ENCODE assay signal across 13 mouse cellular contexts in the genomic region with DNA sequence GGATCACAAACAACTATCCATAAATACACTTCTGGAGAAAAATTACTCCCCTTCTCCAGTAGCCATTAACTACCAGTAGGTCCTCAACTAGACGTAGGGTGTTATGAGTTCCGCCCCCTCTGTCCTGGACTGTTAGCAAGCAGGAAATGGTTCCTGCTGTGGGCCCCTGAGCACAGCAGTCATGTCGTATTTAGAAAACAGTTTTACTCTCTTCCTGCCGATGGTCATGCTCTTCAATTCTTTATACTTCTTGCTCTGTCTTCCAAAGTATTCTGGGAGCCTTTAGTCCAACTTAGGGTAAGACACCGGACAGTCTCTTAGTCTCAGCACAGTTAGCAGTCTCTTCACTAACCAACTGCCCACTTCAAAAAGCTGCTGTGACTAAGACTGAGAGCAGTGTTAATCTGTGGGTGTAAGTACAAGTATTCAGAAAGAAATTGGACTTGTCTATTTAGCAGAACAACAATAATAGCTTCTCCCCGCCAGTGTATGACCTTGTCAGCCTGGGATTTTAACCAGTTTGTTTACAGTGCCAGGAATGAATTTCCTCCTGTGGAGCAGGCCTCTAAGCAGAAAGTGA. TPM values are rescaled to one million over a fixed set of nuclear protein-coding genes. Genes with fewer than 3 reads are reported as not detected.
DNase-seq lines count a peak whose midpoint lies in the region; ATAC-seq and TF ChIP-seq lines count a peak whose summit lies in the region.
"Had no signal": no experiment of that assay in that cellular context is flagged by ENCODE, and none has a peak within 500 bp of the region (broad histone marks: within the 10 kb centered on the region; RNA-seq: fewer than 3 reads in every experiment).

No protein-coding gene starts in this region.

- H3K9me3 ChIP-seq in stomach, embryonic 14.5 days (ENCODE audit: control insufficient read depth, low read depth, low read length), result no peaks in the 10 kb centered on the region
- H3K9me3 ChIP-seq in stomach, postnatal 0 days (ENCODE audit: control insufficient read depth, low read length), result no peaks in the 10 kb centered on the region
- H3K9me3 ChIP-seq: embryonic facial prominence, embryonic 10.5 days; forebrain, embryonic 13.5 days had no signal

- 69% methylated on average over 6 of the region's 6 CpGs for WGBS in stomach, embryonic 14.5 days
- 61% methylated on average over 6 of the region's 6 CpGs for WGBS in stomach, postnatal 0 days

- H3K4me3 ChIP-seq in layer of hippocampus, adult 2 months, result no peak overlapping the region
- no peak overlapping the region for H3K4me3 ChIP-seq in stomach, embryonic 14.5 days (ENCODE audit: low read depth, low read length)
- no peak overlapping the region for H3K4me3 ChIP-seq in stomach, postnatal 0 days (ENCODE audit: low read depth, low read length)
- H3K4me3 ChIP-seq: embryonic facial prominence, embryonic 10.5 days; forebrain, embryonic 13.5 days; myocyte had no signal

- DNase-seq in frontal cortex, postnatal 14 days (ENCODE audit: low spot score in 2 of 2), result no peak
- no peak for DNase-seq in layer of hippocampus, adult 2 months (ENCODE audit: low spot score in 2 of 2)
- DNase-seq in layer of hippocampus, postnatal 10 days (ENCODE audit: low spot score in 2 of 2), result no peak
- DNase-seq in stomach, postnatal 0 days (ENCODE audit: low spot score), result no peak
- peak; percentile 45 to 70 for DNase-seq in thymus, postnatal 36 days
- no peak for DNase-seq in right cerebral cortex, adult 18-20 months
- DNase-seq: adrenal gland, postnatal 14 days; cerebellum, adult 11-12 months had no signal

- TF ChIP-seq CTCF in layer of hippocampus, adult 2 months (conservative IDR thresholded peaks at IDR 0.05), result no peak
- no peak for TF ChIP-seq CTCF in stomach, postnatal 0 days (IDR thresholded peaks at IDR 0.05; ENCODE audit: low read depth)

- no peak for TF ChIP-seq EP300 in stomach, postnatal 0 days (optimal IDR thresholded peaks at IDR 0.05)

- peak overlapping the region; percentile 74 for H3K27ac ChIP-seq in layer of hippocampus, adult 2 months
- H3K27ac ChIP-seq in stomach, embryonic 14.5 days (ENCODE audit: low read length), result peak overlapping the region; percentile 48; the same call in 1 of the 2 replicates
- no peak overlapping the region for H3K27ac ChIP-seq in stomach, postnatal 0 days (replicated peaks)
- H3K27ac ChIP-seq: embryonic facial prominence, embryonic 10.5 days; forebrain, embryonic 13.5 days had no signal

- peak; percentile 52; the same call in 1 of the 2 replicates for ATAC-seq in frontal cortex, adult (ENCODE audit: low TSS enrichment)
- no peak for ATAC-seq in stomach, embryonic 14.5 days (ENCODE audit: insufficient number of reproducible peaks, insufficient read depth, low FRiP score, low read depth)
- ATAC-seq in stomach, postnatal 0 days (ENCODE audit: low FRiP score, low TSS enrichment), result no peak
- ATAC-seq: forebrain, embryonic 13.5 days had no signal

- no peaks in the 10 kb centered on the region for H3K27me3 ChIP-seq in stomach, embryonic 14.5 days (ENCODE audit: control insufficient read depth, insufficient read depth, low read length)
- H3K27me3 ChIP-seq in stomach, postnatal 0 days (ENCODE audit: control insufficient read depth, insufficient read depth, low read length), result no peaks in the 10 kb centered on the region
- H3K27me3 ChIP-seq: forebrain, embryonic 13.5 days had no signal

- no peak overlapping the region for H3K4me2 ChIP-seq in stomach, embryonic 14.5 days (replicated peaks; ENCODE audit: low read depth, low read length)
- H3K4me2 ChIP-seq in stomach, postnatal 0 days (replicated peaks; ENCODE audit: low read depth), result no peak overlapping the region
- H3K4me2 ChIP-seq: forebrain, embryonic 13.5 days had no signal

- peaks cover 72% of the 10 kb centered on the region for H3K36me3 ChIP-seq in stomach, embryonic 14.5 days (ENCODE audit: control insufficient read depth, insufficient read depth, low read length)
- peaks cover 37% of the 10 kb centered on the region for H3K36me3 ChIP-seq in stomach, postnatal 0 days (ENCODE audit: control insufficient read depth, insufficient read depth, low read length)

- no peaks in the 10 kb centered on the region for H3K4me1 ChIP-seq in stomach, embryonic 14.5 days (ENCODE audit: control insufficient read depth, insufficient read depth, low read length)
- no peaks in the 10 kb centered on the region for H3K4me1 ChIP-seq in stomach, postnatal 0 days (replicated peaks; ENCODE audit: control insufficient read depth, insufficient read depth)
- H3K4me1 ChIP-seq: embryonic facial prominence, embryonic 10.5 days; forebrain, embryonic 13.5 days had no signal

- H3K9ac ChIP-seq in stomach, embryonic 14.5 days (replicated peaks; ENCODE audit: low read depth, low read length), result no peak overlapping the region
- no peak overlapping the region for H3K9ac ChIP-seq in stomach, postnatal 0 days (ENCODE audit: low read length)
- H3K9ac ChIP-seq: forebrain, embryonic 13.5 days had no signal

RNA-seq across cellular contexts. Expression of a gene that starts 47.3 kb away (rescaled TPM):
- 1 to 10 TPM; 3.6 to 6.0 TPM for total RNA-seq in layer of hippocampus, adult 2 months (2021)
- 1 to 10 TPM; 2.3 to 2.6 TPM for total RNA-seq in layer of hippocampus, postnatal 10 days (2021)
- polyA plus RNA-seq in stomach, embryonic 14.5 days (2014; fragmentation: Nextera tagmentation; extraction: Ambion mirVana), result 1.2 and 1.5 TPM in 2 replicates
- polyA plus RNA-seq in stomach, postnatal 0 days (2015; fragmentation: Nextera tagmentation; extraction: Ambion mirVana), result 0.46 and 0.67 TPM in 2 replicates

RNA-seq across cellular contexts. Expression of a gene that starts 58.0 kb away (rescaled TPM):
- total RNA-seq in layer of hippocampus, adult 2 months (2021), result 10 to 100 TPM; 20.2 to 21.8 TPM
- total RNA-seq in layer of hippocampus, postnatal 10 days (2021), result 10 to 100 TPM; 17.7 to 19.0 TPM
- polyA plus RNA-seq in stomach, embryonic 14.5 days (2014; fragmentation: Nextera tagmentation; extraction: Ambion mirVana), result 3.3 and 4.5 TPM in 2 replicates
- 2.6 and 2.8 TPM in 2 replicates for polyA plus RNA-seq in stomach, postnatal 0 days (2015; fragmentation: Nextera tagmentation; extraction: Ambion mirVana)

Comparison
In these comparisons a context has a peak if more than half of its experiments do, and no peak if none do; other contexts are left out.
1. DNase-seq: peak in thymus, postnatal 36 days (2 of 2); none in frontal cortex, postnatal 14 days (0 of 2), layer of hippocampus, adult 2 months (0 of 2), layer of hippocampus, postnatal 10 days (0 of 2), stomach, postnatal 0 days (single experiment) and right cerebral cortex, adult 18-20 months (single experiment).